ENCODE assay signal across 9 mouse cellular contexts in genomic region chr11:88550083-88550907, GRCm38 (mm10).
DNase-seq lines count a peak whose midpoint lies in the region; ATAC-seq and TF ChIP-seq lines count a peak whose summit lies in the region.
"Had no signal": no experiment of that assay in that cellular context is flagged by ENCODE, and none has a peak within 500 bp of the region (broad histone marks: within the 10 kb centered on the region; RNA-seq: fewer than 3 reads in every experiment).

No protein-coding gene starts in this region.

- no peak overlapping the region for H3K4me3 ChIP-seq in intestine, embryonic 15.5 days (replicated peaks)
- H3K4me3 ChIP-seq in intestine, postnatal 0 days (ENCODE audit: low read depth, low read length), result no peak overlapping the region
- H3K4me3 ChIP-seq in E14TG2a.4 (replicated peaks; ENCODE audit: low read length), result peak overlapping the region; percentile 55
- no peak overlapping the region; the same call in 1 of the 2 replicates for H3K4me3 ChIP-seq in hindbrain, embryonic 10.5 days

- H3K36me3 ChIP-seq in intestine, embryonic 15.5 days, result no peaks in the 10 kb centered on the region
- no peaks in the 10 kb centered on the region for H3K36me3 ChIP-seq in intestine, postnatal 0 days (ENCODE audit: control insufficient read depth, insufficient read depth)
- H3K36me3 ChIP-seq in E14TG2a.4 (ENCODE audit: insufficient read depth, low read length), result peaks cover 14% of the 10 kb centered on the region; the same call in 1 of the 2 replicates
- no peaks in the 10 kb centered on the region for H3K36me3 ChIP-seq in hindbrain, embryonic 10.5 days

- H3K9me3 ChIP-seq in intestine, embryonic 15.5 days, result no peaks in the 10 kb centered on the region
- no peaks in the 10 kb centered on the region for H3K9me3 ChIP-seq in intestine, postnatal 0 days (ENCODE audit: control insufficient read depth)
- H3K9me3 ChIP-seq in E14TG2a.4 (ENCODE audit: low read length), result no peaks in the 10 kb centered on the region
- H3K9me3 ChIP-seq in hindbrain, embryonic 10.5 days, result no peaks in the 10 kb centered on the region

- no peak for DNase-seq in hindbrain, embryonic 10.5 days (ENCODE audit: low spot score)
- peak; percentile 48 for DNase-seq in naive thymus-derived CD4-positive, alpha-beta T cell, adult 2 months (ENCODE audit: low read depth)
- DNase-seq in adrenal gland, adult 18-20 months (ENCODE audit: low spot score in 2 of 2), result no peak
- no peak for DNase-seq in left cerebral cortex, adult 18-20 months (ENCODE audit: low spot score in 2 of 2)

- no peaks in the 10 kb centered on the region for H3K27me3 ChIP-seq in intestine, embryonic 15.5 days (replicated peaks)
- H3K27me3 ChIP-seq in intestine, postnatal 0 days (replicated peaks; ENCODE audit: control insufficient read depth, insufficient read depth, low read length), result no peaks in the 10 kb centered on the region
- H3K27me3 ChIP-seq in E14TG2a.4 (ENCODE audit: insufficient read depth, low read length), result no peaks in the 10 kb centered on the region
- no peaks in the 10 kb centered on the region for H3K27me3 ChIP-seq in hindbrain, embryonic 10.5 days (ENCODE audit: insufficient read depth, poor library complexity, severe bottlenecking)
- H3K27me3 ChIP-seq: Patski had no signal

- TF ChIP-seq CTCF in intestine, postnatal 0 days (IDR thresholded peaks at IDR 0.05; ENCODE audit: low read depth), result no peak
- no peak for TF ChIP-seq CTCF in E14TG2a.4 (conservative IDR thresholded peaks at IDR 0.05; ENCODE audit: low read length)

- no peak overlapping the region for H3K9ac ChIP-seq in intestine, embryonic 15.5 days
- H3K9ac ChIP-seq in intestine, postnatal 0 days (ENCODE audit: low read depth, low read length), result no peak overlapping the region

- no peak overlapping the region for H3K4me2 ChIP-seq in intestine, embryonic 15.5 days (replicated peaks)
- H3K4me2 ChIP-seq in intestine, postnatal 0 days (replicated peaks; ENCODE audit: low read depth), result no peak overlapping the region

- ATAC-seq in intestine, embryonic 15.5 days, result no peak
- no peak for ATAC-seq in intestine, postnatal 0 days
- no peak for ATAC-seq in cerebellum, adult (ENCODE audit: insufficient number of reproducible peaks, low FRiP score, low TSS enrichment)

- 67% methylated on average over 6 of the region's 6 CpGs for WGBS in intestine, embryonic 15.5 days
- WGBS in intestine, postnatal 0 days, result 72% methylated on average over 6 of the region's 6 CpGs
- 50% methylated on average over 6 of the region's 6 CpGs for WGBS in hindbrain, embryonic 10.5 days

- H3K4me1 ChIP-seq in intestine, embryonic 15.5 days (replicated peaks), result peaks cover 47% of the 10 kb centered on the region
- peaks cover 17% of the 10 kb centered on the region; the same call in 1 of the 2 replicates for H3K4me1 ChIP-seq in intestine, postnatal 0 days (replicated peaks; ENCODE audit: control insufficient read depth, insufficient read depth, low read length)
- H3K4me1 ChIP-seq in E14TG2a.4 (replicated peaks; ENCODE audit: low read depth, low read length), result peaks cover 87% of the 10 kb centered on the region
- peaks cover 88% of the 10 kb centered on the region for H3K4me1 ChIP-seq in hindbrain, embryonic 10.5 days (replicated peaks)

- H3K27ac ChIP-seq in intestine, embryonic 15.5 days, result peak overlapping the region; percentile 57
- H3K27ac ChIP-seq in intestine, postnatal 0 days (ENCODE audit: low read depth, low read length), result no peak overlapping the region
- H3K27ac ChIP-seq in hindbrain, embryonic 10.5 days, result peak overlapping the region; percentile 82
